Mouse (Mus musculus) layer of hippocampus, postnatal 10 days (tissue): Measurements from ENCODE around the gene Mylk. TPM values are rescaled to one million over a fixed set of nuclear protein-coding genes. Genes with fewer than 3 reads are reported as not detected.

Experiments
- DNase-seq, 2 experiments: peaks; one replicate each; pipeline ENCODE4 v3.0.0; 2021; ENCODE audit warnings: low spot score in 2 of 2
- total RNA-seq, 2 experiments: library from RNA; stranded (reverse); gene quantifications; 2 replicates each; pipeline ENCODE4 v1.2.3; 2021

Mylk gene
- total RNA-seq, 2 experiments from 2014 or later, result 9.1 to 10.1 TPM

GRCm38 (mm10) chr16:34937611-34938010 lies 192.6 kb downstream of the Mylk start:
- no peak for DNase-seq

- no peak for DNase-seq
These were observed 193.2 kb downstream of the Mylk start for GRCm38 (mm10) chr16:34938248-34938647.

GRCm38 (mm10) chr16:34939951-34940350 lies 194.9 kb downstream of the Mylk start:
- no peak for DNase-seq

GRCm38 (mm10) chr16:34940363-34940762 lies 195.4 kb downstream of the Mylk start:
- no peak for DNase-seq

- no peak for DNase-seq
These were observed 196.9 kb downstream of the Mylk start for GRCm38 (mm10) chr16:34941915-34942314.

GRCm38 (mm10) chr16:34946301-34946700 lies 201.3 kb downstream of the Mylk start:
- no peak for DNase-seq

- no peak for DNase-seq
These were observed 205.9 kb downstream of the Mylk start for GRCm38 (mm10) chr16:34950935-34951334.

GRCm38 (mm10) chr16:34952254-34952653 lies 207.2 kb downstream of the Mylk start:
- DNase-seq, result no peak

GRCm38 (mm10) chr16:34952798-34953197 lies 207.8 kb downstream of the Mylk start:
- no peak for DNase-seq

GRCm38 (mm10) chr16:34953501-34953900 lies 208.5 kb downstream of the Mylk start:
- DNase-seq, result no peak

- DNase-seq, result no peak
These were observed 212.6 kb downstream of the Mylk start for GRCm38 (mm10) chr16:34957487-34958230.

- DNase-seq, result no peak
These were observed 213.7 kb downstream of the Mylk start for GRCm38 (mm10) chr16:34958667-34959066.

- DNase-seq, result no peak
These were observed 214.3 kb downstream of the Mylk start for GRCm38 (mm10) chr16:34959261-34959660.

- DNase-seq, result no peak
These were observed 215.2 kb downstream of the Mylk start for GRCm38 (mm10) chr16:34960243-34960642.

- DNase-seq, result no peak
These were observed 216.0 kb downstream of the Mylk start for GRCm38 (mm10) chr16:34960866-34961582.

GRCm38 (mm10) chr16:34962322-34962721 lies 217.3 kb downstream of the Mylk start:
- no peak for DNase-seq

GRCm38 (mm10) chr16:34963008-34963407 lies 218.0 kb downstream of the Mylk start:
- no peak for DNase-seq

GRCm38 (mm10) chr16:34966620-34967081 lies 221.6 kb downstream of the Mylk start:
- no peak for DNase-seq

GRCm38 (mm10) chr16:34967120-34967800 lies 222.2 kb downstream of the Mylk start:
- peak; percentile 82 to 86 for DNase-seq

GRCm38 (mm10) chr16:34968181-34968580 lies 223.2 kb downstream of the Mylk start:
- peak; percentile 24 to 30 for DNase-seq

GRCm38 (mm10) chr16:34972471-34972870 lies 227.5 kb downstream of the Mylk start:
- no peak for DNase-seq

GRCm38 (mm10) chr16:34975544-34975943 lies 230.5 kb downstream of the Mylk start:
- DNase-seq, result no peak
